Comparison of ENCODE assay signal across 8 mouse cellular contexts in the genomic region with DNA sequence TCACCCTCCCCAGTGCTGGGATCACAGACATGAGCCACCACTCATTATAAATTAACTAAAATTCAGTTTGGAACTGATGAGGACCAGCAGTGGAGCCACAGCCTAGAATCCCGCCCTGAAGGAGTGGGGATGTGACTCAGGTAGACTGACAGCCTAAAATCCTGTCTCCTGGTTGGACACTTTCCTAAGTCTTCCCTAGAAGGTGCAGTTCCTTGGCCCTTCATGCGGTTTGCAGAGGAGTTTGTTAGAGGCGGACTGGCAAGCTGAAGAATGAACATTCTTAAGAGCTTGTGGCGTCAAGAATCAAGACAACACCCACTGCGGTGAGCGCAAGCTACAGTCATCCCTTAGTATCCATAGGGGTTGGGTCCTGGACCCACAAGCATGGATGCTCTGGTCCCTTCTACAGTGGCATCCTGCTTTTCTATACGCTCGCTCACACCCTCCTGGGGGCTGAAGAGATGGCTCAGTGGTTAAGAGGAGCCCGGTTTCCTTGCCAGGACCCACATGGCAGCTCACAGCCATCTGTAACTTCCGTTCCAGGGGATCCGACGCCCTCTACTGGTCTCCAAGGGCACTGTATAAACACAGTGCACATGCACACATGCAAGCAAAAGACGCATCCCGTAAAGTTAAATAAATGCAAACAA. TPM values are rescaled to one million over a fixed set of nuclear protein-coding genes. Genes with fewer than 3 reads are reported as not detected.
DNase-seq lines count a peak whose midpoint lies in the region; ATAC-seq and TF ChIP-seq lines count a peak whose summit lies in the region.

No protein-coding gene starts in this region.

- no peak for DNase-seq in heart, postnatal 4 days
- DNase-seq in CH12.LX (ENCODE audit: extremely low read depth) = peak; percentile 46
- DNase-seq in embryo, embryonic 11 days = peak; percentile 52
- DNase-seq in induced T-regulatory cell, adult 2 months (ENCODE audit: low read depth) = peak; percentile 67
- DNase-seq in urinary bladder, adult 2 months (ENCODE audit: low spot score) = no peak
- no peak for DNase-seq in left cerebral cortex, adult 18-20 months (ENCODE audit: low spot score in 2 of 2)

- H3K9me3 ChIP-seq in heart, embryonic 13.5 days = no peaks in the 10 kb centered on the region
- H3K9me3 ChIP-seq in CH12.LX (replicated peaks; ENCODE audit: low read length) = no peaks in the 10 kb centered on the region
- H3K9me3 ChIP-seq in midbrain, embryonic 16.5 days (replicated peaks; ENCODE audit: control insufficient read depth, low read length, poor library complexity, severe bottlenecking) = no peaks in the 10 kb centered on the region

- H3K27ac ChIP-seq in heart, embryonic 13.5 days (replicated peaks) = peak overlapping the region; percentile 79; the same call in 1 of the 2 replicates
- no peak overlapping the region for H3K27ac ChIP-seq in CH12.LX (ENCODE audit: insufficient read depth, low read depth)
- H3K27ac ChIP-seq in midbrain, embryonic 16.5 days (ENCODE audit: low read length) = peak overlapping the region; percentile 91

- H3K27me3 ChIP-seq in heart, embryonic 13.5 days (replicated peaks) = peaks cover 44% of the 10 kb centered on the region
- no peaks in the 10 kb centered on the region for H3K27me3 ChIP-seq in CH12.LX (replicated peaks)
- H3K27me3 ChIP-seq in midbrain, embryonic 16.5 days (ENCODE audit: control insufficient read depth, insufficient read depth, low read depth, low read length) = no peaks in the 10 kb centered on the region

- TF ChIP-seq EP300 in CH12.LX (IDR thresholded peaks at IDR 0.05; ENCODE audit: low read length) = no peak

- TF ChIP-seq POLR2A in CH12.LX (IDR thresholded peaks at IDR 0.05; ENCODE audit: low read depth, low read length) = no peak

- peak overlapping the region; percentile 89 for H3K9ac ChIP-seq in heart, embryonic 13.5 days
- H3K9ac ChIP-seq in CH12.LX (ENCODE audit: insufficient read depth, low read depth) = peak overlapping the region; percentile 30
- peak overlapping the region; percentile 78 for H3K9ac ChIP-seq in midbrain, embryonic 16.5 days (ENCODE audit: low read depth, low read length)

- H3K4me2 ChIP-seq in heart, embryonic 13.5 days = peak overlapping the region; percentile 84
- H3K4me2 ChIP-seq in CH12.LX (ENCODE audit: insufficient read depth, low read depth, poor library complexity, severe bottlenecking) = peak overlapping the region; percentile 64
- peak overlapping the region; percentile 79 for H3K4me2 ChIP-seq in midbrain, embryonic 16.5 days (ENCODE audit: low read length)

- no peak for ATAC-seq in heart, embryonic 13.5 days (ENCODE audit: extremely low read depth, insufficient number of reproducible peaks, low FRiP score, low TSS enrichment)
- no peak for ATAC-seq in midbrain, embryonic 16.5 days

- WGBS in heart, embryonic 13.5 days = 40% methylated on average over 14 of the region's 14 CpGs
- WGBS in midbrain, embryonic 16.5 days = 43% methylated on average over 14 of the region's 14 CpGs

- H3K79me2 ChIP-seq in CH12.LX (replicated peaks; ENCODE audit: control insufficient read depth, extremely low read depth, insufficient read depth, poor library complexity, severe bottlenecking) = no peaks in the 10 kb centered on the region

- peak; percentile 45 to 67; a peak in 3 of 4 replicates for TF ChIP-seq CTCF in CH12.LX (conservative IDR thresholded peaks at IDR 0.05 in 1 of 2, IDR thresholded peaks at IDR 0.05 in 1 of 2; ENCODE audit: low read depth in 2 of 2, low read length in 2 of 2)

- peak overlapping the region; percentile 69 for H3K4me3 ChIP-seq in heart, embryonic 13.5 days
- H3K4me3 ChIP-seq in CH12.LX (replicated peaks in 1 of 3; ENCODE audit: low read depth in 2 of 3, low read length in 2 of 3, poor library complexity in 1 of 3) = peak overlapping the region in 2 of 3 experiments; percentile 22 to 68
- peak overlapping the region; percentile 51 for H3K4me3 ChIP-seq in midbrain, embryonic 16.5 days (ENCODE audit: low read depth, low read length)

- peaks cover 17% of the 10 kb centered on the region for H3K4me1 ChIP-seq in heart, embryonic 13.5 days
- peaks cover 8% of the 10 kb centered on the region in 2 experiments for H3K4me1 ChIP-seq in CH12.LX (ENCODE audit: control insufficient read depth in 1 of 2, insufficient read depth in 2 of 2)
- H3K4me1 ChIP-seq in midbrain, embryonic 16.5 days (ENCODE audit: control insufficient read depth, insufficient read depth, low read length) = peaks cover 12% of the 10 kb centered on the region

- TF ChIP-seq RAD21 in CH12.LX (IDR thresholded peaks at IDR 0.05; ENCODE audit: low read depth, low read length) = peak; percentile 9

- in situ Hi-C loops in CH12.LX (cut with MboI; ENCODE audit: low pct_ligation_motif_present, low pct_unique_long_range_greater_than_20kb, low sequenced_read_pairs) = no loop called here

- dilution Hi-C loops in CH12.LX (cut with MboI; ENCODE audit: extremely low pct_ligation_motif_present, extremely low pct_unique_long_range_greater_than_20kb, low sequenced_read_pairs) = no loop called here

- H3K36me3 ChIP-seq in heart, embryonic 13.5 days = peaks cover 38% of the 10 kb centered on the region
- peaks cover 32 to 51% of the 10 kb centered on the region in 2 experiments for H3K36me3 ChIP-seq in CH12.LX (replicated peaks in 1 of 2; ENCODE audit: control insufficient read depth in 1 of 2, insufficient read depth in 1 of 2, low read length in 1 of 2)
- peaks cover 34% of the 10 kb centered on the region for H3K36me3 ChIP-seq in midbrain, embryonic 16.5 days (ENCODE audit: control insufficient read depth, insufficient read depth, low read length)

TF ChIP-seq in CH12.LX, 34 proteins besides CTCF, POLR2A, EP300 and RAD21 (continues in another document):
- no peak for TF ChIP-seq MAZ (IDR thresholded peaks at IDR 0.05; ENCODE audit: low read depth, low read length)
- TF ChIP-seq IRF4 (IDR thresholded peaks at IDR 0.05; ENCODE audit: low read depth, low read length) = no peak
- TF ChIP-seq SIN3A (IDR thresholded peaks at IDR 0.05; ENCODE audit: low read length) = no peak
- TF ChIP-seq CHD1 (IDR thresholded peaks at IDR 0.05; ENCODE audit: low read depth, low read length) = no peak
- no peak for TF ChIP-seq ETS1 (conservative IDR thresholded peaks at IDR 0.05; ENCODE audit: low read depth, low read length)
- TF ChIP-seq GABPA (IDR thresholded peaks at IDR 0.05; ENCODE audit: insufficient replicate concordance, low read depth, low read length) = no peak
- TF ChIP-seq MXI1 (IDR thresholded peaks at IDR 0.05; ENCODE audit: low read depth, low read length) = peak; percentile 66
- TF ChIP-seq SMC3 (IDR thresholded peaks at IDR 0.05; ENCODE audit: low read depth, low read length) = peak; percentile 18; the same call in 1 of the 2 replicates
- no peak for TF ChIP-seq MEF2A (IDR thresholded peaks at IDR 0.05; ENCODE audit: borderline replicate concordance, low read depth, low read length)
- TF ChIP-seq UBTF (IDR thresholded peaks at IDR 0.05; ENCODE audit: low read depth, low read length) = no peak

RNA-seq across cellular contexts. Expression of a gene that starts 8.3 kb away (rescaled TPM):
- 75.6 and 87.1 TPM in 2 replicates for polyA plus RNA-seq in heart, embryonic 13.5 days (2015; fragmentation: Nextera tagmentation; extraction: Ambion mirVana)
- total RNA-seq in heart, postnatal 4 days (2021) = 10 to 100 TPM; 42.0 to 46.2 TPM
- 59.3 and 62.8 TPM in 2 replicates for total RNA-seq in CH12.LX (2012; rRNA removed)
- 49.8 and 57.4 TPM in 2 replicates for total RNA-seq in CH12.LX (2014; rRNA removed)
- 65.8 and 78.1 TPM in 2 replicates for polyA plus RNA-seq in CH12.LX (2012; ENCODE audit: insufficient read length, low read depth)
- polyA plus RNA-seq in midbrain, embryonic 16.5 days (2015; fragmentation: Nextera tagmentation; extraction: Ambion mirVana) = 224 and 231 TPM in 2 replicates
- 56.7 and 67.3 TPM in 2 replicates for polyA plus RNA-seq in urinary bladder, adult 2 months (2012; rRNA removed)
- total RNA-seq in left cerebral cortex, adult 18-20 months (2021) = 10 to 100 TPM; 76.7 to 86.1 TPM

RNA-seq across cellular contexts. Expression of a gene that starts 8.4 kb away (rescaled TPM):
- 0.63 and 0.78 TPM in 2 replicates for polyA plus RNA-seq in heart, embryonic 13.5 days (2015; fragmentation: Nextera tagmentation; extraction: Ambion mirVana)
- 10 to 100 TPM; 13.5 to 15.4 TPM for total RNA-seq in heart, postnatal 4 days (2021)
- total RNA-seq in CH12.LX (2012; rRNA removed) (5.5 and 6.7 TPM in 2 replicates), CH12.LX (2014; rRNA removed) (1.8 and 1.9 TPM in 2 replicates)
- 1.8 and 2.1 TPM in 2 replicates for polyA plus RNA-seq in CH12.LX (2012; ENCODE audit: insufficient read length, low read depth)
- polyA plus RNA-seq in midbrain, embryonic 16.5 days (2015; fragmentation: Nextera tagmentation; extraction: Ambion mirVana) = 4.0 and 5.9 TPM in 2 replicates
- polyA plus RNA-seq in urinary bladder, adult 2 months (2012; rRNA removed) = 22.1 and 23.9 TPM in 2 replicates
- total RNA-seq in left cerebral cortex, adult 18-20 months (2021) = 10 to 100 TPM; 56.2 to 58.6 TPM

RNA-seq across cellular contexts. Expression of a gene that starts 10.6 kb away (rescaled TPM):
- polyA plus RNA-seq in heart, embryonic 13.5 days (2015; fragmentation: Nextera tagmentation; extraction: Ambion mirVana) = 11.6 and 12.6 TPM in 2 replicates
- total RNA-seq in heart, postnatal 4 days (2021) = 10 to 100 TPM; 17.8 to 20.1 TPM
- total RNA-seq in CH12.LX (2012; rRNA removed) (26.7 and 29.0 TPM in 2 replicates), CH12.LX (2014; rRNA removed) (19.5 and 20.7 TPM in 2 replicates)
- 17.4 and 21.6 TPM in 2 replicates for polyA plus RNA-seq in CH12.LX (2012; ENCODE audit: insufficient read length, low read depth)
- polyA plus RNA-seq in midbrain, embryonic 16.5 days (2015; fragmentation: Nextera tagmentation; extraction: Ambion mirVana) = 11.8 and 12.5 TPM in 2 replicates
- polyA plus RNA-seq in urinary bladder, adult 2 months (2012; rRNA removed) = 21.9 and 25.5 TPM in 2 replicates
- total RNA-seq in left cerebral cortex, adult 18-20 months (2021) = 10 to 100 TPM; 29.3 to 36.7 TPM

RNA-seq across cellular contexts. Expression of a gene that starts 12.6 kb away (rescaled TPM):
- 165 and 186 TPM in 2 replicates for polyA plus RNA-seq in heart, embryonic 13.5 days (2015; fragmentation: Nextera tagmentation; extraction: Ambion mirVana)
- 100 to 1,000 TPM in 1 of 2 experiments, 10 to 100 TPM in 1; 96.0 to 107 TPM for total RNA-seq in heart, postnatal 4 days (2021)
- 150 and 180 TPM in 2 replicates for total RNA-seq in CH12.LX (2012; rRNA removed)
- 80.1 and 94.4 TPM in 2 replicates for total RNA-seq in CH12.LX (2014; rRNA removed)
- polyA plus RNA-seq in CH12.LX (2012; ENCODE audit: insufficient read length, low read depth) = 123 and 133 TPM in 2 replicates
- 182 and 191 TPM in 2 replicates for polyA plus RNA-seq in midbrain, embryonic 16.5 days (2015; fragmentation: Nextera tagmentation; extraction: Ambion mirVana)
- 38.5 and 45.3 TPM in 2 replicates for polyA plus RNA-seq in urinary bladder, adult 2 months (2012; rRNA removed)
- total RNA-seq in left cerebral cortex, adult 18-20 months (2021) = 10 to 100 TPM; 58.6 to 61.4 TPM

RNA-seq across cellular contexts. Expression of a gene that starts 13.9 kb away (rescaled TPM):
- polyA plus RNA-seq in heart, embryonic 13.5 days (2015; fragmentation: Nextera tagmentation; extraction: Ambion mirVana) = 33.0 and 35.5 TPM in 2 replicates
- 10 to 100 TPM; 37.7 to 39.3 TPM for total RNA-seq in heart, postnatal 4 days (2021)
- total RNA-seq in CH12.LX (2012; rRNA removed) (28.2 and 33.2 TPM in 2 replicates), CH12.LX (2014; rRNA removed) (8.5 and 8.9 TPM in 2 replicates)
- 5.2 and 6.0 TPM in 2 replicates for polyA plus RNA-seq in CH12.LX (2012; ENCODE audit: insufficient read length, low read depth)
- 176 TPM in 2 replicates for polyA plus RNA-seq in midbrain, embryonic 16.5 days (2015; fragmentation: Nextera tagmentation; extraction: Ambion mirVana)
- 43.8 and 49.5 TPM in 2 replicates for polyA plus RNA-seq in urinary bladder, adult 2 months (2012; rRNA removed)
- 100 to 1,000 TPM; 318 to 342 TPM for total RNA-seq in left cerebral cortex, adult 18-20 months (2021)

Comparison
In these comparisons a context has a peak if more than half of its experiments do, and no peak if none do; other contexts are left out.
1. H3K9ac ChIP-seq: peak in every context shown above with its lines; median percentile 89 in heart, embryonic 13.5 days; 78 in midbrain, embryonic 16.5 days; 30 in CH12.LX.
2. DNase-seq: peak in CH12.LX (single experiment), embryo, embryonic 11 days (single experiment) and induced T-regulatory cell, adult 2 months (single experiment); none in heart, postnatal 4 days (single experiment), urinary bladder, adult 2 months (single experiment) and left cerebral cortex, adult 18-20 months (0 of 2).
3. Peak in every context shown above with its lines, with median percentiles within 50 percentile points of each other: H3K4me2 ChIP-seq and H3K4me3 ChIP-seq.